Mouse (Mus musculus) midbrain, postnatal 0 days (tissue): Measurements from ENCODE around the gene Vwce. TPM values are rescaled to one million over a fixed set of nuclear protein-coding genes. Genes with fewer than 3 reads are reported as not detected.
A peak's percentile ranks its signal among the peaks of the same experiment; 100 is the strongest.

Experiments
- ATAC-seq: fragments of 200-750 bp; cut with Nextera tagmentation; 2 replicates; pipeline ENCODE4 v1.8.0; 2017; ENCODE audit warnings: moderate number of reproducible peaks, mild to moderate bottlenecking, moderate TSS enrichment, moderate library complexity; ENCODE audit not compliant: low FRiP score
- DNase-seq: peaks from one replicate; pipeline ENCODE4 v3.0.0-alpha.2; 2015; ENCODE audit warnings: low spot score
- H3K27ac ChIP-seq: fragments of 300-500 bp; sonication (generic); 2 replicates; pipeline ENCODE4 v1.5.1; 2014; ENCODE audit warnings: low read depth, mild to moderate bottlenecking, low read length, mixed read lengths
- H3K27me3 ChIP-seq: fragments of 300-500 bp; sonication (generic); 2 replicates; pipeline ENCODE4 v1.6.1; 2014; ENCODE audit warnings: low read length, control low read depth, mixed read lengths; ENCODE audit not compliant: insufficient read depth
- H3K36me3 ChIP-seq: fragments of 300-500 bp; sonication (generic); 2 replicates; pipeline ENCODE4 v1.6.1; 2014; ENCODE audit warnings: low read length, control low read depth, mixed read lengths; ENCODE audit not compliant: insufficient read depth
- H3K4me1 ChIP-seq: fragments of 300-500 bp; sonication (generic); 2 replicates; pipeline ENCODE4 v1.6.1; 2014; ENCODE audit warnings: mild to moderate bottlenecking, control low read depth, antibody characterized with exemption, low read length, mixed read lengths; ENCODE audit not compliant: insufficient read depth
- H3K4me2 ChIP-seq: fragments of 300-500 bp; sonication (generic); 2 replicates; pipeline ENCODE4 v1.6.1; 2014; ENCODE audit warnings: low read depth, mild to moderate bottlenecking, low read length, mixed read lengths; ENCODE audit not compliant: poor library complexity, severe bottlenecking
- H3K4me3 ChIP-seq: fragments of 300-500 bp; sonication (generic); 2 replicates; pipeline ENCODE4 v1.5.1; 2014; ENCODE audit warnings: low read depth, mild to moderate bottlenecking, low read length, moderate library complexity
- H3K9ac ChIP-seq: fragments of 300-500 bp; sonication (generic); replicated peaks from 2 replicates; pipeline ENCODE4 v1.6.1; 2014; ENCODE audit warnings: mild to moderate bottlenecking, low read length, moderate library complexity, mixed read lengths; ENCODE audit not compliant: poor library complexity, severe bottlenecking
- H3K9me3 ChIP-seq: fragments of 300-500 bp; sonication (generic); 2 replicates; pipeline ENCODE4 v1.6.1; 2016; ENCODE audit warnings: low read length, control low read depth
- CTCF ChIP-seq: IDR thresholded peaks from 2 replicates; pipeline ENCODE4 v1.5.1; 2016; ENCODE audit warnings: antibody characterized with exemption, mild to moderate bottlenecking
- WGBS: fragments of 180-500 bp; shearing (Covaris S2); extraction: QIAGEN DNeasy Blood & Tissue Kit; methylation state at CpG from one replicate; pipeline ENCODE4 v1.1.7; 2014; 5-methylcytosine and 5-hydroxymethylcytosine counted together
- polyA plus RNA-seq: library from polyadenylated mRNA; unstranded; fragments of >200 nt; fragmentation: Nextera tagmentation; extraction: Ambion mirVana; gene quantifications from 2 replicates; pipeline ENCODE4 v1.2.1, GENCODE M21; 2015
- total RNA-seq: library from RNA; depleted of rRNA; stranded (reverse); fragments of >200 nt; gene quantifications from 2 replicates; pipeline ENCODE4 v1.2.3, GENCODE M21; 2014

Gene Vwce
- total and polyA plus RNA-seq, 2 experiments from 2014 or later: 2.2 to 2.6 TPM

DNA sequence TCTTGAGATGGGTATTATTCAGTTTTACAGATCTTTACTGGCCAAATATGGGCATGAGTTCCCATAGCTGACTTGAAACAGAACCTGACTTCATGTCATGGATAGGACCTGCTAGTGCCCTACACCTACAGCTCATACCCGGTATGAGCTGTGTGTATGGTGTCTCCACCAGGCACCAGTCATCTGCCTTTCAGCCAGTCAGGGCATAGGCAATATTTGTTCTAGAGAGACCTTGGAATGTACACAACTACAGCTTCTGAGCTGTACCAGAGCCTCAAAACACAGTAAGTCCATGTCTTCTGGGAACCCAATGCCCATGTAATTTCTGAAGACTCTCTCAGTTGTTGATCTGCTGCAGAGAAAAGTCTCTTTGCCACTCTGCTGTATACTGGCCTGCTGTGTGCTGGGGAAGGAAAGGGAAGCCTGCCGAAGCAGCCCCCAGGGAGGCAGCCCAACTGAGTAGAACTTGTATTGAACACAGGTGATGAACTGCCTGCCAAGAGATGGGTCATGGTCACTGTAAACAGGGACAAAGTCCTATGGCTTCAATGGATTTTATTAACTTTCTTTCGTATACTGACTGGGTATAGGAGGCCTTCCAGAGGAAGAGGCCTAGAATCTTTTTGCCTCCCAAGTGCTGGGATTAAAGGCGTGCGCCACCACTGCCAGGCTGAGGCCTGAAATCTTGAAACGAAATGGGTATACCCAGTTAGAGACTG is 42.2 kb upstream of the Vwce start:
- Histone ChIP-seq H3K27ac (no peak overlapping the region), H3K4me3 (no peak overlapping the region), H3K36me3 (peaks cover 29% of the 10 kb centered on the region), H3K9me3 (no peaks in the 10 kb centered on the region), H3K9ac (no peak overlapping the region), H3K4me2 (no peak overlapping the region), H3K27me3 (no peaks in the 10 kb centered on the region), H3K4me1 (no peaks in the 10 kb centered on the region)
- TF ChIP-seq CTCF: no peak
- DNase-seq (no peak), ATAC-seq (no peak)
- 92% methylated on average over 6 of the region's 6 CpGs for WGBS

DNA sequence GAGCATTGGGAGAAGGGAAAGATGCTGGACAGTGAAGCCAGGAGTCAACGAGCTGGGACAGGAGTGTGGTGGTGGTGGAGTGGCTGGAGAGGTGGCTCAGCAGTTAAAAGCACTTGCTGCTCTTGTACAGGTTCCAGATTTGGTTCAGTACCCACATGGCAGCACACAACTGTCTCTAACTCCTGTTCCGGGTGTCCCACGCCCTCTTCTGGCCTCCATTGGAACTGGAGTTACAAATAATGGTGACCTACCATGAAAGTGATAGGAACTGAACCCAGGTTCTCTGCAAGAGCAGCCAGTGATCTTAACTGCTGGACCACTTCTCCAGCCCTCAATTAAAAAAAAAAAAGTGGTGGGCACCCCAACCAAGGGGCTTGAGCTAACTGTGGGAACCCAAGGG is 35.8 kb upstream of the Vwce start:
- no peaks in the 10 kb centered on the region for H3K9me3 ChIP-seq
- peak; percentile 37 for TF ChIP-seq CTCF
- WGBS: 52% methylated on average over 3 of the region's 3 CpGs
- H3K27me3 ChIP-seq: no peaks in the 10 kb centered on the region
- DNase-seq: no peak
- ATAC-seq: no peak
- peaks cover 24% of the 10 kb centered on the region for H3K36me3 ChIP-seq
- no peak overlapping the region for H3K27ac ChIP-seq
- H3K4me3 ChIP-seq: no peak overlapping the region
- H3K4me2 ChIP-seq: no peak overlapping the region
- H3K4me1 ChIP-seq: no peaks in the 10 kb centered on the region
- H3K9ac ChIP-seq: no peak overlapping the region

DNA sequence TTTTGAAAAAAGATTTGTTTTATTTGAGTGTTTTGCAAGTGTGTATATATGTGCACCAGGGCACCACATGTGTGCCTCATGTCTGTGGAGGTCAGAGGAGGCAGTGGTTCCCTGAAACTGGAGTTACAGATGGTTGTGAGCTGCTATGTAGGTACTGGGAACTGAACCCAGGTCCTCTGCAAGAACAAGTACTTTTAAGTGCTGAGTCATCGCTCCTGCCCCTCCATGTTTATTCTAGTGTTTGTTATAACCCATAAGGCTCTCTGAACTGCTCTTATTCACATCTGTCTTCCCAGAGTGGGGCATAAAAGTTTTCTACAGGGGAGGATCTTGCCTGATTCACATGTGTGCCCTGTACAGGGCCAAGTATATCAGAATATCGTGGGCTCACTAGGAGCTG is 34.4 kb upstream of the Vwce start:
- DNase-seq: no peak
- Histone ChIP-seq H3K27me3 (no peaks in the 10 kb centered on the region), H3K36me3 (peaks cover 24% of the 10 kb centered on the region), H3K9ac (no peak overlapping the region), H3K4me2 (no peak overlapping the region), H3K4me1 (peaks cover 4% of the 10 kb centered on the region), H3K4me3 (no peak overlapping the region), H3K27ac (no peak overlapping the region), H3K9me3 (no peaks in the 10 kb centered on the region)
- TF ChIP-seq CTCF: no peak
- WGBS: 91% methylated on average over 2 of the region's 2 CpGs
- ATAC-seq: no peak

DNA sequence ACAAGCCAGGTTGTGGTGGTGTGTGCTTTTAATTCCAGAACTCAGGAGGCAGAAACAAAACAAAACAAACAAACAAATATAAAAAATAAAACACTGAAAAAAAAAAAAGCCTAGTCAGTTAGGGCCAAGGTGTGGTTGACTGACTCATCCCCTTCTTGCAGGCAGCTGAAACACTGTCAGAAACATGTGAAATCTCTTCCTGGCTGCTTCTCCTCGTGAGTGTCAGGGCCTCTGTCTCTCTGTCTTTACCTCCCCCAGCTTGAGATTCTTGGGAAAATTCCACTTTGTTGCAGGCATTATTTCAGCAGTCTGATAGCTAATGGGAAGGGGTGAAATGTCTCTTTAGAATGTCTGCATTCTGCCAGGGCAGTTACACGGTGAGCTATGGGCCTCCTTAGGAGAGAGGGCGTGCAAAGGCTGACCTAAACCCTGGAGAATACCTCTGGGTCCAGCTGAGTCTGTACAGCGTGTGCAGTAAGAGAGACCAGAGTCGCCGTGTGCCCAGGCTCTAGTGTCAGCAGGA is 31.7 kb upstream of the Vwce start:
- peak overlapping the region; percentile 58 for H3K4me2 ChIP-seq
- H3K4me3 ChIP-seq: peak overlapping the region; percentile 21; the same call in 1 of the 2 replicates
- no peaks in the 10 kb centered on the region for H3K9me3 ChIP-seq
- ATAC-seq (no peak), DNase-seq (no peak)
- H3K9ac ChIP-seq: peak overlapping the region; percentile 56
- H3K27ac ChIP-seq: peak overlapping the region; percentile 92
- 1% methylated on average over 6 of the region's 6 CpGs for WGBS
- TF ChIP-seq CTCF: no peak
- H3K4me1 ChIP-seq: peaks cover 14% of the 10 kb centered on the region
- no peaks in the 10 kb centered on the region for H3K27me3 ChIP-seq
- H3K36me3 ChIP-seq: peaks cover 9% of the 10 kb centered on the region

DNA sequence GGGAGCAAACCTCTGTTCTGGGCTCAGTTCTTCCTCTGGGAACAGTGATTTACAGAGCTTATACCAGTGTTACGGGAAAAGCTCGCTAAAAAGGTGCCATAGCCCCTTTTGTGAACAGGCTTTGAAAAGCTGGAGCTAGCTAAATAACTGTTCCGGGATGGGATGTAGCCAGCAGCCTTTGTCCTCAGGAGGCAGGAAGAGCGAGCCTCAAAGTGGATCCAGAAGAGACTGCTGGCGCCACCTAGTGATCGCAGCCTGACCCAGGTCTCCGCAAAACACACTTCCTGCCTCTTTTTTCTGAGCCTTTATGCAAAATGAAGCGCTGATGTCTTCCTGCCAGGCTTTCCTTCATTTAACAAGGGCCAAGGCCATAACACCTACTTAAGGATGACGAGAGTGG is 31.2 kb upstream of the Vwce start:
- ATAC-seq (peak; percentile 60), DNase-seq (peak; percentile 95)
- Histone ChIP-seq H3K4me2 (peak overlapping the region; percentile 58), H3K27me3 (no peaks in the 10 kb centered on the region), H3K4me1 (peaks cover 14% of the 10 kb centered on the region), H3K9ac (peak overlapping the region; percentile 56), H3K27ac (peak overlapping the region; percentile 92), H3K36me3 (peaks cover 13% of the 10 kb centered on the region), H3K9me3 (no peaks in the 10 kb centered on the region), H3K4me3 (peak overlapping the region; percentile 21; the same call in 1 of the 2 replicates)
- TF ChIP-seq CTCF: peak; percentile 90
- under 1% methylated on average over 9 of the region's 9 CpGs for WGBS
